Mouse (Mus musculus) intestine, embryonic 15.5 days (tissue): ENCODE measurements at regions not wholly inside any gene's neighbourhood (a gene's known extent, or its start where the extent isn't known, plus 50 kb on each side); places are given as distances from the start of the nearest gene placed in this dataset.

Experiments
- ATAC-seq: fragments of 200-750 bp; cut with Nextera tagmentation; 2 replicates; pipeline ENCODE4 v1.8.0; 2017; ENCODE audit warnings: moderate TSS enrichment, moderate library complexity
- H3K27ac ChIP-seq: fragments of 300-500 bp; sonication (generic); 2 replicates; pipeline ENCODE4 v1.5.1; 2015; ENCODE audit warnings: mild to moderate bottlenecking, inconsistent platforms
- H3K27me3 ChIP-seq: fragments of 300-500 bp; sonication (generic); replicated peaks from 2 replicates; pipeline ENCODE4 v1.6.1; 2015; ENCODE audit warnings: inconsistent platforms
- H3K36me3 ChIP-seq: fragments of 300-500 bp; sonication (generic); 2 replicates; pipeline ENCODE4 v1.6.1; 2015; ENCODE audit warnings: inconsistent platforms
- H3K4me1 ChIP-seq: fragments of 300-500 bp; sonication (generic); replicated peaks from 2 replicates; pipeline ENCODE4 v1.6.1; 2015; ENCODE audit warnings: inconsistent platforms
- H3K4me2 ChIP-seq: fragments of 300-500 bp; sonication (generic); replicated peaks from 2 replicates; pipeline ENCODE4 v1.6.1; 2015; ENCODE audit warnings: mild to moderate bottlenecking, inconsistent platforms
- H3K4me3 ChIP-seq: fragments of 300-500 bp; sonication (generic); replicated peaks from 2 replicates; pipeline ENCODE4 v1.5.1; 2015; ENCODE audit warnings: inconsistent platforms
- H3K9ac ChIP-seq: fragments of 300-500 bp; sonication (generic); 2 replicates; pipeline ENCODE4 v1.6.1; 2015; ENCODE audit warnings: inconsistent platforms
- H3K9me3 ChIP-seq: fragments of 300-500 bp; sonication (generic); 2 replicates; pipeline ENCODE4 v1.6.1; 2016; ENCODE audit warnings: inconsistent platforms
- WGBS: fragments of 180-500 bp; shearing (Covaris S2); methylation state at CpG from one replicate; pipeline ENCODE4 v1.1.7; 2015; 5-methylcytosine and 5-hydroxymethylcytosine counted together

DNA sequence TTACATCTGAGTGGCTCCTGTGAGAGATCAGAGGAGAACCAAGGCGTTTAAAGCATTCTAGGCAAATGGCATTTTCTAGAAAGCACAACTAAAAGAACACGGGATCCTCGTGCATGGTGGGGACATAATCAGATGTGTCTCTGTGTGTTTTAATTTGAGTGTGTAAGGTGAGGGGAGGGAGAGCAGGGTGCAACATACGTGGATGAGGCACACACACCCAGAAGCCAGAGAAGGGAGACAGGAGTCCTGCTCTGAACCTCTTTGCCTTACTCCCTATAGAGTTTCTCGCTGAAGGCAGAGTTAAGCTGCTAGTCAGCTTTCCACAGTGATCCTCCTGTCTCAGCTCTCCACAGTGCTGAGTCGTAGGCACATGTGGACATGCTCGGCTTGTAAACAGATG is 386.1 kb downstream of the Cbln4 start:
- Histone ChIP-seq H3K4me2 (no peak overlapping the region), H3K4me1 (no peaks in the 10 kb centered on the region), H3K4me3 (no peak overlapping the region), H3K9ac (no peak overlapping the region), H3K36me3 (no peaks in the 10 kb centered on the region), H3K27ac (no peak overlapping the region), H3K9me3 (no peaks in the 10 kb centered on the region), H3K27me3 (no peaks in the 10 kb centered on the region)
- no peak for ATAC-seq
- WGBS = 73% methylated on average over 7 of the region's 7 CpGs

DNA sequence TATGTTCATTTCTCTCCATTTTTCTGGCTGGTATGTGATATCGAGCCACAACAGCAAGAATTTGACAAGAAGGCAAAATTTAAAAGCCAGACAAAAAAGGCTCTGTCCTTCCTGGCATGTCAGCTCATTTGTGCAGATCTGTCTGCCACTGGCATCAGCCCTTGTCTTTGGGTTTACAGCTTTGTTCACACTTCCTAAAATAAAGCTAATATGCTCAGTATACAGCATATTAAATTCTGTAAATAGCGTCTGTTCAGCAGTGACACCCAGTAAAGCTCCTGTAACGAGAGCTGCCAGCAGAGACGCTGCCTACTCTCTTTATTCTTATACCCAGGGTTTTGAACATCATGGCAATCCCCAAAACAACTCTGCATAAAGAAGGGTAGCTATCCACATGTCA is 401.5 kb downstream of the Cbln4 start:
- no peak overlapping the region for H3K27ac ChIP-seq
- no peaks in the 10 kb centered on the region for H3K27me3 ChIP-seq
- no peaks in the 10 kb centered on the region for H3K36me3 ChIP-seq
- ATAC-seq = no peak
- no peaks in the 10 kb centered on the region for H3K9me3 ChIP-seq
- no peaks in the 10 kb centered on the region for H3K4me1 ChIP-seq
- no peak overlapping the region for H3K4me3 ChIP-seq
- H3K4me2 ChIP-seq = no peak overlapping the region
- H3K9ac ChIP-seq = no peak overlapping the region
- WGBS = 77% methylated on average over 4 of the region's 4 CpGs

DNA sequence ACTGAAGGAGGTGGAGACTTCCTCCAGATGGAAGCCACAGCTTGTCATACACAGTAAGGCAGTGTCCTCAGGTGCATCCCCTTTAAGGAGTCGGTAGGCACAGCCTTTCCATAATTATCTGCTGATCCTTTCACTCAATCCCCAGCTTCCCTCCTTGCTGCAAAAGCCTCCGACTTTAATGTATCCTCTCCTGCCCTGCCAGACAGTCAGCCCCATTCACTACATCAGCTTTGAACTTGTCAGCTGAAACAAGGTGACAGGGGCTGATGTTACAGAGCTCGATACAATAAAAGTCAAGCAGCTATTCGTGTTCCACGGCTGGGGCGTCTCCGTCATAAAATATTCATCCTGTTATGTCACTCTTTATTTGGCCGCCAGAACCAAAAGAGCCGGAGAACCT is 402.8 kb downstream of the Cbln4 start:
- Histone ChIP-seq H3K9me3 (no peaks in the 10 kb centered on the region), H3K4me3 (no peak overlapping the region), H3K4me1 (no peaks in the 10 kb centered on the region), H3K36me3 (no peaks in the 10 kb centered on the region), H3K27me3 (no peaks in the 10 kb centered on the region), H3K9ac (no peak overlapping the region), H3K27ac (no peak overlapping the region), H3K4me2 (no peak overlapping the region)
- ATAC-seq = no peak
- WGBS = 70% methylated on average over 9 of the region's 9 CpGs

DNA sequence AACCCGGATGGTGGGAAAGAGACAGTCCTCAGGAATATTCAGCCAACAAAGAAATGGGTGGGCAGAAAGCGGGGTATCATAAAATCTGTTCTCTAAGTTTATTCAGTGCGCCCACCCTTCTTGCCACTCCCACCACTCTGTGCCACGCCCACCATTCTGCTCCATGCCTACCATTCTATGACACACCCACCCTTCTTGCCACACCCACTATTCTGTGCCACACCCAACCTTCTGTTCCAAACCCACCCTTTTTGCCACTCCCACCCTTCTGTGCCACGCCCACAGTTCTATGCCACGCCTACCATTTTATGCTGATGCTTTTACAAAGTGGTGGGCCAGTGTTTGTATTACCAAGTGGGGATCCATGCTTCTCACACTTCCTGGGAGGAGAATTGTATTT is 404.3 kb downstream of the Cbln4 start:
- Histone ChIP-seq H3K27ac (no peak overlapping the region), H3K4me3 (no peak overlapping the region), H3K27me3 (no peaks in the 10 kb centered on the region), H3K9ac (no peak overlapping the region), H3K9me3 (no peaks in the 10 kb centered on the region), H3K4me1 (no peaks in the 10 kb centered on the region), H3K36me3 (no peaks in the 10 kb centered on the region), H3K4me2 (no peak overlapping the region)
- WGBS = 92% methylated on average over 6 of the region's 6 CpGs
- no peak for ATAC-seq

DNA sequence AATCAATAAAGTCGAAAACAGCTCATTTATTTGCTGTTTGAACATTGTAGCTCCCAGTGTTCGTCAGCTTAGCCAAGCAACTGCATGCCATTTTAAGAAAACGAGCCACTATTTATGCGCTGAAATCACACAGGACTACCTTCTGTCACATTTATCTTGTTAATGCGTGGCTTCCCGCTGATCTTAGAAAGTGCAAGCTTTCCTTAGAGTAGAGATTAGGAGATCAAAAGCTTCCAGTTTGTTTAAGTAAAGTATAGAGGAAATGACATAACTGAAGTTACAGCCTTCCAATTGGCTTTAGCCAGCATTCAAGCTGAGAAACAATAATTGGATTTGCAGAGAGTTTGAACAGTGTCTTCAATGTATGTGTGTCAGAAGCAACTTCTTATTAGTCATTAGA is 406.4 kb downstream of the Cbln4 start:
- Histone ChIP-seq H3K4me3 (no peak overlapping the region), H3K4me1 (0 out of 2 replicates have a peak, but pooled peaks cover 4% of the 10 kb centered on the region), H3K27ac (no peak overlapping the region), H3K36me3 (no peaks in the 10 kb centered on the region), H3K9me3 (no peaks in the 10 kb centered on the region), H3K9ac (no peak overlapping the region), H3K27me3 (no peaks in the 10 kb centered on the region), H3K4me2 (no peak overlapping the region)
- no peak for ATAC-seq
- WGBS = 36% methylated on average over 6 of the region's 6 CpGs

DNA sequence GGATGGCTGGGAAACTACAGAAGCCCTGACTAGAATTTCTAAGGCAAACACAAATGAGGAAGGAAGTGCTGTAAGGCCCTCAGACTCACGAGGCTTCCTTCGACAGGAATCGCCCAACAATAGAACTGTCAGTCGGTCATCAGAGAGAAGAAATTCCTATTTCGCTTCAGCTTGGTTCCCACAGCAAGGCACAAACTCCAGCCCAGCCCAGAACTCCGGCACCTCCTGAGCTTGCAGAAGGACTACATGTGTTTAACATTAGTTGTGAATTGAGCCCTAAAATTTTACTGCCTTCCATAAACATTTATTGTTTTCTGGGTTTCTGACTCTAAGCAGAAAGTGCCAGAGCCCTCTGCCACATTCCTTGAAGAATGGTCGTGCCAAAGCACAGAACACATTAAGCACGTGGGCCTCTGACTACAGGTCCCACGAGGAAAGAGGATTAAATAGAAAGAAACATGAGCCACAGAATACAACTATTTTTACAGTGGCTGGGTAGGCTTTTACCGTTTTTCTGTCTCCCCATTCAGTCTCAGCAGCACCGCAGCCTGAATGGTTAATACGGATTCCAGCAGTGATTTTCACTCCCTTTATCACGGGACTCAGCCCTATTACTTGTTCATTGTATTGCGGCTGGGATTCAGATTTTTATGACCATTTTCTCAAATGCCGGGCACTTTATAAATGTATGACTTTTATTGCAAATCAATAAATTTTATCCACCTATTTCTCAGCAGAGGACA is 409.7 kb downstream of the Cbln4 start:
- Histone ChIP-seq H3K9ac (no peak overlapping the region), H3K4me1 (0 out of 2 replicates have a peak, but pooled peaks cover 4% of the 10 kb centered on the region), H3K9me3 (no peaks in the 10 kb centered on the region), H3K27ac (no peak overlapping the region), H3K27me3 (no peaks in the 10 kb centered on the region), H3K4me2 (0 out of 2 replicates have a peak overlapping the region, but pooled peaks have one; percentile 3), H3K4me3 (no peak overlapping the region), H3K36me3 (no peaks in the 10 kb centered on the region)
- WGBS = 26% methylated on average over 15 of the region's 15 CpGs
- ATAC-seq = peak; percentile 92

DNA sequence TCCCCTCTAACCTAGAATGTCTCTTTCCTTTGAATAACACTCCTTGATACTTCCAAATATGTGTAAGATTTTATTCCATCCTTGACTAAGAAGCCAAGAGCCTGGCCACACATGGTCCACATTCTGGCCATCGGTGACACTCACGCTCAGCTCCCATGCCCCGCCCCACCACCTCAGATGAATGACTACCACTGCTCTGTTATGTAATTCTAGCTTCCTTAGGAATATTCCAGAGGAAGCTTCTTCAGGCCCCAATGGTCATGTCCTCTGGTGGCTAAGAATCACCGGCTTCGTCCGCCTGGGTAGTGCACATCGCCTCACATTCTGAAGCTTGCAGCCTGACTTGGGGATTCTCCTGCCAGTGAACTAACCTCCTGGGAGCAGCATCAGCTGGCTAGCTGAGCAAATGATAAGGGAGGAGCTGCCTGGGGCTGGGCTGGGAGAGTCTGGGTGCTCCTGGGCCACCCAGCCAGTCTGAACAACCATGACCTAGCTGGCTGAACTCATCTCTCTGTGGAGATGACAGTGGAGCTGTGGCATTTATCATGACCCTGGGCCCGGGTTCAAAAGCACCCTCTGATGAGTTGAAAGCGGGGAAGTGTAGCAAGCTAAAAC is 413.1 kb downstream of the Cbln4 start:
- ATAC-seq = no peak
- no peak overlapping the region for H3K27ac ChIP-seq
- H3K9me3 ChIP-seq = no peaks in the 10 kb centered on the region
- 91% methylated on average over 9 of the region's 9 CpGs for WGBS
- no peaks in the 10 kb centered on the region for H3K27me3 ChIP-seq
- H3K9ac ChIP-seq = no peak overlapping the region
- H3K4me3 ChIP-seq = no peak overlapping the region
- H3K4me2 ChIP-seq = no peak overlapping the region
- H3K4me1 ChIP-seq = 0 out of 2 replicates have a peak, but pooled peaks cover 4% of the 10 kb centered on the region
- H3K36me3 ChIP-seq = no peaks in the 10 kb centered on the region

DNA sequence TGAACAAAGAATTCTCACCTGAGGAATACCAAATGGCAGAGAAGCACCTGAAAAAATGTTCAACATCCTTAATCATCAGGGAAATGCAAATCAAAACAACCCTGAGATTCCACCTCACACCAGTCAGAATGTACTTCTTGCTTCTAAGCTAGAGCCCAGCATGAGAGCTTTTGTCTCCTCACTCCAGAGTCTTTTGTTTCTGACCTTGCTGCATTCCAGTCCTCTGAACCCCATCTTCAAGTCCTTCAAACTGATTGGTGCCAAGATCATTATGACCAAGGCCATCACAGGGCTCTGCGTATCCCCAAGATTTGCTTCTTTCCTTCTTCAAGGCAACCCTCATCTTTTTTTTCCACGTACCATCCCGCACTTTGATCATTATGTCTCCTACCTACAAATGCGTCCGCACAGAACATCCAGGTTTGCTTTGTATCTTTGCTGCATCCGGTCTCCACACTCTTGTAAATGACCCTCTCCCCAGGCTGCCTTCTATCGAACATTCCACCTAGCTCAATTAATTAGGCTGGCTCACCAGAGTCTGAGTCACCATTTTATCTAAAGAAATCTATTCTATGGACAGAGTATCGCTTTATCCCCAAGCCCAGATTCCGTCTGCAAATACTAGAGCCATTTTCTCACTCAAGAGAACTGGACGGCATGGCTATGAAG is 414.9 kb downstream of the Cbln4 start:
- H3K9me3 ChIP-seq = no peaks in the 10 kb centered on the region
- WGBS = 90% methylated on average over 10 of the region's 10 CpGs
- H3K4me1 ChIP-seq = 0 out of 2 replicates have a peak, but pooled peaks cover 4% of the 10 kb centered on the region
- ATAC-seq = no peak
- no peaks in the 10 kb centered on the region for H3K36me3 ChIP-seq
- no peak overlapping the region for H3K9ac ChIP-seq
- no peaks in the 10 kb centered on the region for H3K27me3 ChIP-seq
- H3K4me3 ChIP-seq = no peak overlapping the region
- no peak overlapping the region for H3K27ac ChIP-seq
- no peak overlapping the region for H3K4me2 ChIP-seq

DNA sequence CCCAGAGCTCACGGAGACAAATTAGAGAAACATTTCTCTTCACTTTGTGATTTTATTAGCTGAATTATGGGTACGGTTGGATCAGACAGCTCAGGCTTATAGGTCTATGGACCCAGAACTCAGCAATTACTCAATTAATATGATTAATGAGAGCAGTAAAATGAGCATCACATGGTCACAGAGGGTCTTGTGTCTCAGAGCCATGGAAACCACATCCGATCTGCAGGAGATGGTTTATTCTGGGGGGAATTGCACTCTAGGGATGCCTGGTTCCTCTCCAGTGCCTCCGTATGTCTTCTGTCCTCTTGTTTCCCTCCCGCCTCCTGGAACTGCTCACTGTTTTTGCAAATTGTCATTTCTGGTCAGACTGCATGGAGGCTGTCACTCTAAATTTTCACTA is 422.6 kb downstream of the Cbln4 start:
- no peaks in the 10 kb centered on the region for H3K36me3 ChIP-seq
- 60% methylated on average over 5 of the region's 5 CpGs for WGBS
- H3K27me3 ChIP-seq = no peaks in the 10 kb centered on the region
- no peak overlapping the region for H3K4me2 ChIP-seq
- H3K9me3 ChIP-seq = no peaks in the 10 kb centered on the region
- no peak for ATAC-seq
- no peak overlapping the region for H3K9ac ChIP-seq
- H3K4me3 ChIP-seq = no peak overlapping the region
- H3K27ac ChIP-seq = no peak overlapping the region
- no peaks in the 10 kb centered on the region for H3K4me1 ChIP-seq

DNA sequence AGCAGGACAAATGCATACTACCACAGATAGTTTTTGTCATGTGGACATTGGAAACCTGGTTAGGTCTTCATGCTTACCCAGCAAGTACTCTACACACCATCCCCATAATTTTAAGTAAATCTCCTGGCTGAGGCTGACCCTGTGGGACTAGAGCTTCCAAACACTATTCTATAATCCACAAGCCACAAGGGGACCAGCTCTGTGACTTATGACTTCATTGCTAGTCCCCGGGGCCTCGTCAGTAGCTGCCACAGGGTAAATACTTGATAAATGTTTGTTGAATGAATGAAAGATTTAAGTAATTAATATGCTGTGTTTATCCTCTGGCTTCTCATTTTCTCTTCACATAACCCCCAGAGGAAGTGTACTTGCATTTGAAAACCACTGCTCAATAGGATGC is 423.0 kb downstream of the Cbln4 start:
- ATAC-seq = no peak
- H3K27ac ChIP-seq = no peak overlapping the region
- H3K4me2 ChIP-seq = no peak overlapping the region
- H3K27me3 ChIP-seq = no peaks in the 10 kb centered on the region
- no peaks in the 10 kb centered on the region for H3K4me1 ChIP-seq
- no peak overlapping the region for H3K4me3 ChIP-seq
- no peak overlapping the region for H3K9ac ChIP-seq
- WGBS = 74% methylated on average over 2 of the region's 2 CpGs
- no peaks in the 10 kb centered on the region for H3K36me3 ChIP-seq
- H3K9me3 ChIP-seq = no peaks in the 10 kb centered on the region

DNA sequence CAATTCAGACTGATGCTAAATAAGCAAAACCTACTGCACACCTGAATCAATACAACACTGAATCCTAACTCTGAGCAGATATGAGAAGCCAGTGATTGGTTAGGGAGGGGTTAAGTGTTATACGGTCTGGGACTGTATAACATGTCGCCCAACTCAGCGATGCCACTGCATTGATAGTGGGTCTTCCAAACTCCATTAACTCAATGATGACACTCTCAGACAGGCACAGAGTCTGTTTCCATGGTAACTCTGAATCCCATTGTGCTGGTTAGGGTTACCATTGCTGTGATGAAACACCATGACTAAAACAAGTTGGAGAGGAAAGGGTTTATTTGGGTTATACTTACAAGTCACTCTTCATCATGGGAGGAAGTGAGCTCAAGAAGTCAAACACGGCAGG is 424.5 kb downstream of the Cbln4 start:
- no peak overlapping the region for H3K4me2 ChIP-seq
- no peak overlapping the region for H3K9ac ChIP-seq
- WGBS = 78% methylated on average over 4 of the region's 4 CpGs
- no peaks in the 10 kb centered on the region for H3K27me3 ChIP-seq
- H3K4me3 ChIP-seq = no peak overlapping the region
- H3K27ac ChIP-seq = no peak overlapping the region
- ATAC-seq = no peak
- H3K4me1 ChIP-seq = no peaks in the 10 kb centered on the region
- H3K36me3 ChIP-seq = no peaks in the 10 kb centered on the region
- H3K9me3 ChIP-seq = no peaks in the 10 kb centered on the region

DNA sequence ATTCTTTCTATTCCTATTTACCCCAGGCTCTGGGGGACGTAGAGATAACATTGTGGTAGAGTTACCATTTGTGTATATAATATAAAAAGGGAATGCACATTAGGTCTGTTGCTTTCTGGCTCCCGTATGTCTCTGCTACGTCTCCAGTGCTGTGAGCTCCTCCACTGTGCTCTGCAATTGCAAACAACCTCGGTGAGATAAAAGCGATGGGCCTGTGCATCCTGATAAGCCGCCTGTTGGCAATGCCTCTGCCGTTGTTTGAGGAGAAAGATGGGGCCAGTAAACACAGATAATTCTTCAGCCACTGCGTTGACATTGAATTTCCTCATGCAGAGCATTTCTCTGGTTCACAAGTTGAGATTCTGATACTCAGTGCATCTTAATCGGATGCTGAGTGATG is 424.9 kb downstream of the Cbln4 start:
- Histone ChIP-seq H3K9me3 (no peaks in the 10 kb centered on the region), H3K9ac (no peak overlapping the region), H3K4me2 (no peak overlapping the region), H3K4me3 (no peak overlapping the region), H3K4me1 (no peaks in the 10 kb centered on the region), H3K36me3 (no peaks in the 10 kb centered on the region), H3K27ac (no peak overlapping the region), H3K27me3 (no peaks in the 10 kb centered on the region)
- 43% methylated on average over 9 of the region's 9 CpGs for WGBS
- no peak for ATAC-seq

DNA sequence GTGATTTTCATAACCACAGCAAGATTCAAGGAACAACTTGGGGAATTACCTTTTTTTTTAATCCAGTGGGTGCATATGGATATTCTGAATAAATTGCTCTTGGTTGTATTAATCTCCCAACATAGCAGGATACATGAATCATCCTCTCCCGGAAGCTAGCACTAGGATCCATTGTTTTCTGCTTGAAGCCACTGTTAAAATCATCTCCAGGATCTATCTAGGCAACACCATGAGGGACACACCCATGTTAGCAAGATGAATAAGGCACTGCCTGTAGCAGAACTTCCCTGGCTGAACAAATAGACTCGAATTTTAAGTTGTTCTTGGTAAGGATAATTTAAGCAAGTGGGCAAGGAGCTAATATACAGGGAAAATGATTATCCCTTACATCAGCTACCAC is 427.8 kb downstream of the Cbln4 start:
- WGBS = 62% methylated on average over 2 of the region's 2 CpGs
- Histone ChIP-seq H3K27me3 (no peaks in the 10 kb centered on the region), H3K27ac (no peak overlapping the region), H3K36me3 (no peaks in the 10 kb centered on the region), H3K4me2 (no peak overlapping the region), H3K9ac (no peak overlapping the region), H3K4me3 (no peak overlapping the region), H3K9me3 (no peaks in the 10 kb centered on the region), H3K4me1 (no peaks in the 10 kb centered on the region)
- no peak for ATAC-seq
